ENCODE assay signal across 8 mouse cellular contexts in genomic region chr15:27925865-27926264, GRCm38 (mm10).
DNase-seq lines count a peak whose midpoint lies in the region; ATAC-seq and TF ChIP-seq lines count a peak whose summit lies in the region.

No protein-coding gene starts in this region.

- H3K4me3 ChIP-seq in kidney, embryonic 16.5 days (ENCODE audit: low read length), result no peak overlapping the region
- no peak overlapping the region for H3K4me3 ChIP-seq in cortical plate, adult 2 months (ENCODE audit: insufficient read depth, low read length)

- H3K4me2 ChIP-seq in kidney, embryonic 16.5 days (replicated peaks; ENCODE audit: low read depth, low read length), result no peak overlapping the region

- no peaks in the 10 kb centered on the region for H3K36me3 ChIP-seq in kidney, embryonic 16.5 days (ENCODE audit: insufficient read depth, low read length)

- no peaks in the 10 kb centered on the region for H3K9me3 ChIP-seq in kidney, embryonic 16.5 days (ENCODE audit: low read length)

- H3K9ac ChIP-seq in kidney, embryonic 16.5 days (replicated peaks; ENCODE audit: low read length), result no peak overlapping the region

- 48% methylated on average over 8 of the region's 8 CpGs for WGBS in kidney, embryonic 16.5 days

- peak overlapping the region; percentile 23 for H3K27ac ChIP-seq in kidney, embryonic 16.5 days (ENCODE audit: low read length)
- 0 out of 2 replicates have a peak overlapping the region, but pooled peaks have one; percentile 2 for H3K27ac ChIP-seq in cortical plate, adult 2 months (ENCODE audit: insufficient read depth, low read length)

- DNase-seq in kidney, adult 9 months, result no peak
- peak; percentile 31 for DNase-seq in kidney, postnatal 14 days
- peak; percentile 32 for DNase-seq in skeletal muscle tissue, adult 2 months (ENCODE audit: low read depth, low spot score)
- DNase-seq in frontal cortex, postnatal 10 days (ENCODE audit: low spot score in 2 of 2), result no peak
- no peak for DNase-seq in retina, embryonic 14.5 days (ENCODE audit: low spot score)
- no peak for DNase-seq in urinary bladder, postnatal 36 days (ENCODE audit: low spot score in 2 of 2)

- TF ChIP-seq CTCF in cortical plate, adult 2 months (IDR thresholded peaks at IDR 0.05; ENCODE audit: extremely low read depth, insufficient read depth, low read length), result no peak

- H3K4me1 ChIP-seq in kidney, embryonic 16.5 days (ENCODE audit: insufficient read depth, low read length), result peaks cover 60% of the 10 kb centered on the region
- H3K4me1 ChIP-seq in cortical plate, adult 2 months (ENCODE audit: control insufficient read depth, insufficient read depth, low read length), result peaks cover 6% of the 10 kb centered on the region; the same call in 1 of the 2 replicates

- no peak for ATAC-seq in kidney, embryonic 16.5 days (ENCODE audit: low FRiP score, low TSS enrichment)

- no peak for TF ChIP-seq POLR2A in cortical plate, adult 2 months (IDR thresholded peaks at IDR 0.05; ENCODE audit: extremely low read depth, insufficient read depth, low read length)

- H3K27me3 ChIP-seq in kidney, embryonic 16.5 days (ENCODE audit: insufficient read depth, low read length), result no peaks in the 10 kb centered on the region

Comparison
In these comparisons a context has a peak if more than half of its experiments do, and no peak if none do; other contexts are left out.
1. DNase-seq: peak in kidney, postnatal 14 days (single experiment) and skeletal muscle tissue, adult 2 months (single experiment); none in kidney, adult 9 months (single experiment), frontal cortex, postnatal 10 days (0 of 2), retina, embryonic 14.5 days (single experiment) and urinary bladder, postnatal 36 days (0 of 2).